Mouse (Mus musculus) small intestine, adult 2 months (tissue): Measurements from ENCODE around the gene Cd200r3.

Source experiments
- CTCF ChIP-seq: fragments of 200-500 bp; IDR thresholded peaks from 2 replicates; pipeline ENCODE4 v1.5.1; 2012; ENCODE audit warnings: low read depth, mild to moderate bottlenecking, control low read depth, inconsistent platforms, low read length, moderate library complexity, mixed read lengths; ENCODE audit not compliant: insufficient replicate concordance, insufficient read length; ENCODE audit errors: extremely low read depth
- POLR2A ChIP-seq: fragments of 200-500 bp; IDR thresholded peaks from 2 replicates; pipeline ENCODE4 v1.6.1; 2012; ENCODE audit warnings: low read depth, mild to moderate bottlenecking, control low read depth, inconsistent platforms, low read length, moderate library complexity

DNA sequence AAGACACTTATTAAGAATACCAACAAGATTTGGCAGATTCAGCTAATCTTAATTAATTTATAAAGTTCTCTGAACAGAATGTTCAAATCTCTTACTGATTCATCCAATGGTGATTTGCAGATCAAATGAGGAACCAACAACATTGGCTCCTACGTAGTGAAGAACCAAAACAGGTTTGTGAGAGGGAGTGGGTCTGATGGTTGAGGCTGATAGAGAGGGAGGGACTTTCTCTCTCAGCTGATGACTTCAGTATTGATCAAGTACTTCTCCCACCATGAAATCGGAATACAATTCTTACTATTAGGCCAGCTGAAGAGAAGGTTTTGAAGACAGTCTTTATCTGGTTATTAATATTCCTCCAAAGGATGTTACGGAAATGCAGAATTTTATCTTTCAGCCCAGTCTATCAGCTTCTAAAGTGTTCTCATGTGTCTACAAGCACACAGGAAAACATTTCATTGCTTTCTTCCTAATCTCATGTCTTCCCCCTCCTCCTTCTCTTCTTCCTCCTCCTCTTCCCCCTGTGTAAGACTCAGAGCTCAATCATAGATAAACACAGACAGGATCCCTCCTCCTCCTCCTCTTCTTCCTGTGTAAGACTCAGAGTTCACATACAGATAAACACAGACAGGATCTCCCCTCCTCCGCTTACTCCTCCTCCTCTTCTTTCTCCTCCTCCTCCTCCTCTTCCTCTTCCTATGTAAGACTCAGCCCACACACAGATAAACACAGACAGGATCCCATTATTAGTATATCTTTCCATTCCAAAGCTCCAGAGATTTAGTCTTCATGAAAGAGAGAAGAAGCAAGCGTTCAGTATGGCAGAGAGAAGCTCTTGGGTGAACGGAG lies 21.3 kb downstream of the Cd200r3 start:
- TF ChIP-seq CTCF, result no peak
- TF ChIP-seq POLR2A, result no peak
